Mouse (Mus musculus) heart, embryonic 14.5 days (tissue): Measurements from ENCODE around the gene Slc9a3r2. TPM values are rescaled to one million over a fixed set of nuclear protein-coding genes. Genes with fewer than 3 reads are reported as not detected.
"Not testable (repeated sequence)": the region's sequence is repeated elsewhere in the genome, so short reads cannot be mapped to it uniquely, and the experiment has no call there.

Experiments used
- ATAC-seq: fragments of 200-750 bp; cut with Nextera tagmentation; 2 replicates; pipeline ENCODE4 v1.8.0; 2017; ENCODE audit warnings: low read depth, moderate TSS enrichment; ENCODE audit not compliant: insufficient number of reproducible peaks, insufficient read depth, low FRiP score
- H3K27ac ChIP-seq, 2 experiments: fragments of 200-500 bp in 1 of 2; fragments of 300-500 bp in 1 of 2; sonication (generic) in 1 of 2; replicated peaks in 1 of 2; 2 replicates each; pipeline ENCODE4 v1.5.1; 2012 to 2014; ENCODE audit warnings: low read depth in 2 of 2, low read length in 2 of 2, control low read depth in 1 of 2, mild to moderate bottlenecking in 1 of 2, mixed read lengths in 1 of 2; ENCODE audit not compliant: control insufficient read depth in 1 of 2, insufficient read depth in 1 of 2
- H3K27me3 ChIP-seq: fragments of 300-500 bp; sonication (generic); 2 replicates; pipeline ENCODE4 v1.6.1; 2014; ENCODE audit warnings: mild to moderate bottlenecking, low read length, control low read depth; ENCODE audit not compliant: control insufficient read depth, insufficient read depth
- H3K36me3 ChIP-seq: fragments of 300-500 bp; sonication (generic); 2 replicates; pipeline ENCODE4 v1.6.1; 2014; ENCODE audit warnings: mild to moderate bottlenecking, control low read depth, low read length, mixed read lengths; ENCODE audit not compliant: control insufficient read depth, insufficient read depth
- H3K4me1 ChIP-seq, 2 experiments: fragments of 200-500 bp in 1 of 2; fragments of 300-500 bp in 1 of 2; sonication (generic) in 1 of 2; 2 replicates each; pipeline ENCODE4 v1.6.1; 2012 to 2014; ENCODE audit warnings: low read length in 2 of 2, control low read depth in 1 of 2, mixed read lengths in 1 of 2; ENCODE audit not compliant: control insufficient read depth in 2 of 2, insufficient read depth in 2 of 2
- H3K4me2 ChIP-seq: fragments of 300-500 bp; sonication (generic); 2 replicates; pipeline ENCODE4 v1.6.1; 2014; ENCODE audit warnings: mild to moderate bottlenecking, low read length
- H3K4me3 ChIP-seq, 2 experiments: fragments of 200-500 bp in 1 of 2; fragments of 300-500 bp in 1 of 2; sonication (generic) in 1 of 2; 2 replicates each; pipeline ENCODE4 v1.5.1; 2012 to 2014; ENCODE audit warnings: low read length in 2 of 2, mild to moderate bottlenecking in 2 of 2, control low read depth in 1 of 2, low read depth in 1 of 2, moderate library complexity in 1 of 2; ENCODE audit not compliant: control insufficient read depth in 1 of 2, insufficient read depth in 1 of 2
- H3K9ac ChIP-seq: fragments of 300-500 bp; sonication (generic); 2 replicates; pipeline ENCODE4 v1.6.1; 2014; ENCODE audit warnings: mild to moderate bottlenecking, low read length
- H3K9me3 ChIP-seq: fragments of 300-500 bp; sonication (generic); 2 replicates; pipeline ENCODE4 v1.6.1; 2016; ENCODE audit warnings: low read length, control low read depth; ENCODE audit not compliant: control insufficient read depth
- WGBS: fragments of 180-500 bp; shearing (Covaris S2); extraction: QIAGEN DNeasy Blood & Tissue Kit; methylation state at CpG from one replicate; pipeline ENCODE4 v1.1.7; 2014; 5-methylcytosine and 5-hydroxymethylcytosine counted together
- polyA plus RNA-seq: library from polyadenylated mRNA; unstranded; fragments of >200 nt; fragmentation: Nextera tagmentation; extraction: Ambion mirVana; gene quantifications from 2 replicates; pipeline ENCODE4 v1.2.1, GENCODE M21; 2014

Gene Slc9a3r2
- polyA plus RNA-seq, 1 experiment from 2014 or later: 60.9 TPM

DNA sequence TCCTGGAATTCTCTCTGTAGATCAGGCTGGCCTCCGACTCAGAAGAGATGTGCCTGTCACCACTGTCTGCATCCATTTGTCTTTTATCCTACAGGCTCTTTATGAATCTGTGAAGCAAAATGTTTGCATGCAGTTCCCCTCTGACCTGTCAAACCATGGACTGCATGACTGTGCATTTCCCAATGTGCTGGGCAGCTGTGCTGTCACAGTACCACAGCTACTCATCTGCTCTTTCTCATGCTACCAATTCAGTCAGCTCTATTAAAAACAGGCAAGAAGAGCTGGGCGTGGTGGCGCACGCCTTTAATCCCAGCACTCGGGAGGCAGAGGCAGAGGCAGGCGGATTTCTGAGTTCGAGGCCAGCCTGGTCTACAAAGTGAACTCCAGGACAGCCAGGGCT lies 16.9 kb upstream of the Slc9a3r2 start:
- H3K4me3 ChIP-seq, H3K9me3 ChIP-seq, ATAC-seq, H3K4me2 ChIP-seq, H3K9ac ChIP-seq, H3K36me3 ChIP-seq, H3K27me3 ChIP-seq, H3K27ac ChIP-seq: not testable (repeated sequence)
- 54% methylated on average over 7 of the region's 7 CpGs for WGBS
- peaks cover 12 to 19% of the 10 kb centered on the region in 2 experiments for H3K4me1 ChIP-seq

DNA sequence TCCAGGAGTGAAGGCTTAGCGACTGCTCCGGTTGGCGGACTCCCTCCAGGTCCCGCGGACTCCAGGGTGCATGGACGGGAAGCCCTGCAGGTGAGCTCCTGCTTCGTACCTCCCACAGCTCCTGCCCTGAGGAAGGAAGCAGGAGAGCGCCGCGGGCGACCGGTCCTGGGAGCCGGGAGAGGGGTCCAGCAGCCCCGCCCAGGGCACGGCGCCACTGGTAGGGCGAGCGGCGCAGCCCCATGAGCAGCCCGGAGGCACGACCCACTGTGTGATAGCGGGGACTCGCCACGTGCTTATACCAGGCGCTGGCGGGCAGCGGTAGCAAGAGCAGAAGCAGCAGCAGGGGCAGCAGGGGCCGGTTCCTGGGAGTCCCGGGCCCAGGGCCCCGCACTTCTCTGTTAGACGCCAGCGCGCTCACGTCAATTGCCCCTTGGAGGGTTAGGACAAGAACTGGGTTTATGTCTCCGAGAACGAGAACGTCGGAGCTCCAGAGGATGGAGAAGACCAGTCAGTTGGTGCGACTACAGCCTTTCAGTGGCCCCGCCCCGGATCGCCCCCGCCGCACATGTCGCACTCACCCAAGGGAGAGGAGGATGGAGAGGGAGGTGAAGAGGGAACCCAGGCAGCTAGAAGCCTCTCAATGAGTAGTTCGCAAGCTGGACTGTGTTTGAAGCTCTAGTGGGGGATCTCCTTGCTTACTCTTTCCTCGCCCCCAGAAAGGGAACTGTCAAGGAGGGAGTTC lies 8.1 kb upstream of the Slc9a3r2 start, which contains the start of gene Npw:
Gene Npw, minus strand, starts transcription at position 441 of the 742 bp plus-strand sequence.
- H3K4me3 ChIP-seq: peak within 1 kb of the TSS; percentile 33 to 43
- H3K9ac ChIP-seq: peak within 1 kb of the TSS; percentile 45
- H3K4me2 ChIP-seq: peak within 1 kb of the TSS; percentile 73
- WGBS: 2% methylated on average over 46 of the region's 47 CpGs
- no peak within 1 kb of the TSS for H3K27ac ChIP-seq
- H3K4me1 ChIP-seq: peaks cover 3 to 7% of the 10 kb centered on the region in 2 experiments; a peak in 3 of 4 replicates
- no peaks in the 10 kb centered on the region for H3K9me3 ChIP-seq
- peaks cover 47% of the 10 kb centered on the region for H3K27me3 ChIP-seq
- peak; percentile 48 for ATAC-seq
- no peaks in the 10 kb centered on the region for H3K36me3 ChIP-seq

DNA sequence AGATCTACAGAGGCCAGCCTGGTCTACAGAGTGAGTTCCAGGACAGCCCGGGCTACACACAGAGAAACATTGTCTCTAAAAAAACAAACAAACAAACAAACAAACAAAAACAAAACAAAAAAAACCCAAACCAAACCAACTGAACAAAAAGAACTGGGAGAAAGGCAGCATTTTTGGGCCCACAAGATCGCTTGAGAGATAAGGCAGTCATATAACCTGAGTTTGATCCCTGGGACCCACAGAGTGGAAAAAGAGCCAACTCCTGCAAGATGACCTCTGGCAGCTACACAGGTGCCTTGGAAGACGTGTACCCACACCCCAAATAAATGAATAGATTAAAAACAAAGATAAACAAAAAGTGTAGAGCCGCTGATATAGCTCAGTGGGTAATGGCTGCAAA lies 4.8 kb upstream of the Slc9a3r2 start:
- Histone ChIP-seq H3K9ac (no peak overlapping the region), H3K27ac (no peak overlapping the region), H3K4me2 (no peak overlapping the region), H3K4me3 (no peak overlapping the region), H3K36me3 (no peaks in the 10 kb centered on the region), H3K4me1 (peaks cover 5 to 14% of the 10 kb centered on the region in 2 experiments; a peak in 3 of 4 replicates), H3K9me3 (no peaks in the 10 kb centered on the region), H3K27me3 (peaks cover 41% of the 10 kb centered on the region)
- ATAC-seq: no peak
- WGBS: 74% methylated on average over 4 of the region's 4 CpGs

DNA sequence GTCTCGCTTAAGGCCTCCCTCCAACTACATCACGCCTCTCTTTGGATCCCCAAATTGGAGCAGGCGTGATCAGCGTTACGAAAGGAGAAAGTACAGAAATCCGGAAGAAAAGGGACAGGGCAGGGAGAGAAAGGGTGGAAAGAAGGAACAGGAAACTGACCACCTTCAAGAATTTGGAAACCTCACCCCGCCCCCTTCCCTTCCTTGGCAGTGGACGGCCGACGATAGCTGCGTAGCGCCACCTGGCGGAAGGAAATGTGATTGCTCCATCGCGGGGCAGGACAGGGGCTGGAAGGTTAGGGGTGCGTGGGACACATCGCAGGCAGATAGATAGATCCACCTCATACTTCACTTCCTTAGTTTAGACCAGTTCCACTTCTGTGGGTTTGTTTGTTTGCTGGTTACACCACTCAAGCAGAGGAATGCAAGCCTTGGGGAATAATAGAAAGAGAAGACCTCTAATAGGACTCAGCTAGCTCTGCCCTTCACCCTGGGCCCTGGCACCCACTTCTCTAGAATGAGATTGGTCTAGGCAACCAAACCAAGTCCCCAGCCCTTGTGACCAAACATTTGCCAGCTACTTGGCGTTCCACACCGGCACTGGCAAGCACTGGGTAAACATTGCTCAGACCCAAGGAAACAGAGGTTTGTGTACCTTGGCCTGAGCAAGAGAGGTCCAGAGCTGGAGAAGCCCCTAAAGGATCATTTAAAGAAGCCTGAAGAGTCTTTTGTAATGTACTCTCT lies 4.0 kb upstream of the Slc9a3r2 start:
- Histone ChIP-seq H3K27me3 (peaks cover 33% of the 10 kb centered on the region), H3K4me1 (peaks cover 5 to 19% of the 10 kb centered on the region in 2 experiments; a peak in 3 of 4 replicates)

DNA sequence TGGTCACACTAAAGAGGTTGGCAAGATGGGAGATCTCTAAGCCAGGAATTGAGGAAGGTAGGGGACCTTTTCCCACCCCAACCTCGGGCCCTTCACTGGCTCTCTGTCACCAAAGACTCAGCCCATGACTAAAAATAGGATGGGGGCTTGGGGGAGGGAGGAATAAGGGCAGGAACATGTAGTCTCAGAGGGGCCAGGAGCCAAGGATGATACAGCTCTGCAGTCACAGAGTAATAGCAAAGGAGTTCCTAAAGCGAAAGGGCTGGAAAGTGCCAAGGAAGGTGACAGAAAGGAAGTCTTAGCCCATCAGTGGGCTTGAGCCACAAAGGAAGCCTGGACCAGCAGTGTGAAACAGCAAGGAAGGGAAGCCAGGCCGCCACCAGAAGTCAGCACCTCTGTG lies 1.7 kb upstream of the Slc9a3r2 start:
- whole genome bisulfite sequencing: 46% methylated on average over 3 of the region's 3 CpGs
- peaks cover 5 to 12% of the 10 kb centered on the region in 2 experiments; a peak in 2 of 4 replicates for H3K4me1 ChIP-seq
- ATAC-seq: no peak
- H3K9me3 ChIP-seq: no peaks in the 10 kb centered on the region
- no peak overlapping the region for H3K27ac ChIP-seq
- peaks cover 10% of the 10 kb centered on the region for H3K27me3 ChIP-seq
- H3K4me2 ChIP-seq: no peak overlapping the region
- 0 out of 2 replicates have a peak, but pooled peaks cover 3% of the 10 kb centered on the region for H3K36me3 ChIP-seq
- H3K9ac ChIP-seq: no peak overlapping the region
- H3K4me3 ChIP-seq: no peak overlapping the region

More for the DNA sequence above, 4.0 kb upstream of the Slc9a3r2 start:
- no peak for ATAC-seq
- no peaks in the 10 kb centered on the region for H3K36me3 ChIP-seq
- peak overlapping the region; percentile 64 for H3K4me2 ChIP-seq
- WGBS: 4% methylated on average over 19 of the region's 19 CpGs
- no peaks in the 10 kb centered on the region for H3K9me3 ChIP-seq
- H3K27ac ChIP-seq: 0 out of 4 replicates have a peak overlapping the region, but pooled peaks of 1 of the 2 experiments have one; percentile 10
- peak overlapping the region; percentile 25 to 32 for H3K4me3 ChIP-seq
- H3K9ac ChIP-seq: peak overlapping the region; percentile 58

DNA sequence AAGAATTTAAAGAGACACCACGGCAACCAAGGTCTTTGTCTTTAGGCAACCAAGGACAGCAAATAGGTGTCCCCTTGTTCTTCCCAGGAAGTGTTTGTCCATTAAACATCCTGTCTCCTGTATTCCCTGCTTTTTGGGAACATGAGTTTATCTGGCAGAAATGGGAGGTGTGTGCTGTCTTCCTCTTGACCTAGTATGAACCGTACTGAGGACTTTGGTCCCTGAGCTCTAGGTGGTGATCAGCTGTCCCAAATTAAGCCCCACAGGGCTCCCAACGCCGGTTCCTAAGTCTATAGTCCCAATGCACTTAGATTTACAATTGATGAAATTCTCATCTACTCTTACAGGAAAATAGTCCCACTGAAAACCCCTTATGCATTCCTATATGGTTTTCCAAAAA lies 639 bp upstream of the Slc9a3r2 start:
- H3K4me2 ChIP-seq: no peak overlapping the region
- H3K4me3 ChIP-seq: peak overlapping the region in 1 of 2 experiments; percentile 75; a peak in 2 of 4 replicates
- 0 out of 2 replicates have a peak, but pooled peaks cover 3% of the 10 kb centered on the region for H3K36me3 ChIP-seq
- no peaks in the 10 kb centered on the region for H3K27me3 ChIP-seq
- H3K27ac ChIP-seq: no peak overlapping the region
- 80% methylated on average over 4 of the region's 4 CpGs for WGBS
- no peak for ATAC-seq
- peaks cover 10 to 12% of the 10 kb centered on the region in 2 experiments; a peak in 2 of 4 replicates for H3K4me1 ChIP-seq
- peak overlapping the region; percentile 88; the same call in 1 of the 2 replicates for H3K9ac ChIP-seq
- H3K9me3 ChIP-seq: no peaks in the 10 kb centered on the region

DNA sequence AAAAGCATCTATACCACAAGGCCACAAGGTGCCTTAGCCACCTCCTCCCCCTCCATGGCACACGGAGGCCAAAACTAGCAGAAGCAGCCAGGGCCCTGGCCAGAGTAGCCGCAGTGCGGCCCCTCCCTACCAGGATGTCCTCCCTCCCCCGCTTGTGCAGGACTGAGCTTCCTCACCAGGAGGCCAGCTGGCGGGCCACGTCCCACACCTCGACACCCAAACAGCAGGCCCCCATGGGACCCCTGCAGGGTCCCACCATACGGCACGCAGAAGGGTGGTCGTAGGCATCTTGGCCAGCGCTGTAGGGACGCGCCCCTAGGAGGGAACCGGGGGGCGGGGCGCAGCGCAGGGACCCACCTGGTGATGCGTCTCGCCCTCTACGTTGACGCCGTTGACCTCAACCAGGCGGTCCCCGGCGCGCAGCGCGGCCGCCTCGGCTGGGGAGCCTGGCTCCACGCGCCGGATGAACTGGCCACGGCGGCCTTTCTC lies 502 bp downstream of the Slc9a3r2 start:
- no peaks in the 10 kb centered on the region for H3K27me3 ChIP-seq
- peak overlapping the region; percentile 97 for H3K4me2 ChIP-seq
- 0 out of 2 replicates have a peak, but pooled peaks cover 3% of the 10 kb centered on the region for H3K36me3 ChIP-seq
- no peaks in the 10 kb centered on the region for H3K9me3 ChIP-seq
- peak overlapping the region; percentile 6 to 64; a peak in 2 of 4 replicates for H3K27ac ChIP-seq
- ATAC-seq: 0 out of 2 replicates have a peak, but pooled peaks have one; percentile 14
- peak overlapping the region; percentile 57 to 75 for H3K4me3 ChIP-seq
- WGBS: under 1% methylated on average over 35 of the region's 35 CpGs
- peaks cover 21 to 22% of the 10 kb centered on the region in 2 experiments for H3K4me1 ChIP-seq
- peak overlapping the region; percentile 88 for H3K9ac ChIP-seq
